Mouse (Mus musculus) brain, embryonic 18.5 days (tissue): ENCODE measurements around the gene Tyk2.

Experiments
- DNase-seq: peaks from one replicate; pipeline ENCODE4 v3.0.0-alpha.2; 2012; ENCODE audit warnings: low read depth, low spot score

Tyk2 gene

GRCm38 (mm10) chr9:21131059-21131956 lies at the start of gene Tyk2:
Tyk2 (minus strand) TSS chr9:21131243.
- peak; percentile 97 for DNase-seq

DNA sequence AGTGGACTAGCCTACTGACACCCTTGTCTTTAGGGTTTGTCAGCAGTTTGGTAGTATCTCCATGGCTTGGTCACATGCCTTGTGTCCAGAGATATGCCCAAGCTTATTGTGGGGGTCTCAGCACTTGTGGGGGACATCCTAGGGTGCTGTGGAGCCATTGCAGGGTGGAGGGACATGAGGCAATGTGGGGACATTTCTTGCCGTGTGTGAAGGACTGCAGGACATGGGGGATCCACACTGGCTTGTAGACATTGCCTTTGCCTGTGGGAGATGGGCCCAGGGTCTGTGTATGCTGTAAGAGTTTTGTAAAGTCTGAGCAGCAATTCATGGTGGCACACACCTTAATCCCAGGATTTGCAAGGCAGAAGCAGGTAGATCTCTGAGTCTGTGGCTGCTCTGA lies 49.8 kb upstream of the Tyk2 start:
- DNase-seq: no peak

- no peak for DNase-seq
Observed at GRCm38 (mm10) chr9:21180402-21180801, 49.4 kb upstream of the Tyk2 start.

DNA sequence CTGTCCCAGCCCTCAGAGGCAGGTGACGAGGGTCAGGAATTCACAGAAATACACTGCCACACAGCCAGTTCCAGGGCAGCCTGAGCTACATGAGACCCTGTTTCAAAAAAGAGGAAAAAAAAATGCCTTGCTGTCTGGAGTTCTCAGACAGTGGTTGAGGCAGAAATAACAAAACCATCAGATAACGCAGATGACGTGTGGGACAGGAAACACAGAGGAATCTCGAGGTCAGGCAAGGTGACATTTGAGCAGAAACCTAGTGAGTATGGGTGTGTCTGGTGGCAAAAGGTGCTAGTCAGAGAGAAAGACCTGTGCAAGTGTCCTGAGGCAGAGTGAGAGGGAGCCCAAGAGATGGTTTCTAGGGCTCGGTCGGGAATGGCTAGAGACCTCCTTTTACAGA lies 41.3 kb upstream of the Tyk2 start:
- no peak for DNase-seq

DNA sequence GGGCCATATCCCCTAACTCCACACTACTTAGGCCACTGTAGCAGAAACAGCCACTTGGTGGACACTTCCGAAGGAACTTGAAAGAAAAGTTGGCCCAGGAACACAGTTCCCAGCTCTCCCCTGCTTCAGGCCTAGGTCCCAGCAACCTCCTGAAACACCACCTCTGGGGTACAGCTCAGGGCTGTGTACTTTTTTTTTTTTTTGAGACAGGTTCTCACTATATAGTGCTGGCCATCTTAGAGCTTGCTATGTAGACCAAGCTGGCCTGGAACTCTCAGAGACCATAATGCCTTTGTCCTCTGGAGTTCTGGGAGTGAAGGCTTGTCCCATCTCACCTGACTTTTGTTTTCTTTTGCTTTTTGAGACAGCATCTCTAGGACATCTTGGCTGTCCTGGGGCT lies 38.1 kb upstream of the Tyk2 start:
- DNase-seq: no peak

DNA sequence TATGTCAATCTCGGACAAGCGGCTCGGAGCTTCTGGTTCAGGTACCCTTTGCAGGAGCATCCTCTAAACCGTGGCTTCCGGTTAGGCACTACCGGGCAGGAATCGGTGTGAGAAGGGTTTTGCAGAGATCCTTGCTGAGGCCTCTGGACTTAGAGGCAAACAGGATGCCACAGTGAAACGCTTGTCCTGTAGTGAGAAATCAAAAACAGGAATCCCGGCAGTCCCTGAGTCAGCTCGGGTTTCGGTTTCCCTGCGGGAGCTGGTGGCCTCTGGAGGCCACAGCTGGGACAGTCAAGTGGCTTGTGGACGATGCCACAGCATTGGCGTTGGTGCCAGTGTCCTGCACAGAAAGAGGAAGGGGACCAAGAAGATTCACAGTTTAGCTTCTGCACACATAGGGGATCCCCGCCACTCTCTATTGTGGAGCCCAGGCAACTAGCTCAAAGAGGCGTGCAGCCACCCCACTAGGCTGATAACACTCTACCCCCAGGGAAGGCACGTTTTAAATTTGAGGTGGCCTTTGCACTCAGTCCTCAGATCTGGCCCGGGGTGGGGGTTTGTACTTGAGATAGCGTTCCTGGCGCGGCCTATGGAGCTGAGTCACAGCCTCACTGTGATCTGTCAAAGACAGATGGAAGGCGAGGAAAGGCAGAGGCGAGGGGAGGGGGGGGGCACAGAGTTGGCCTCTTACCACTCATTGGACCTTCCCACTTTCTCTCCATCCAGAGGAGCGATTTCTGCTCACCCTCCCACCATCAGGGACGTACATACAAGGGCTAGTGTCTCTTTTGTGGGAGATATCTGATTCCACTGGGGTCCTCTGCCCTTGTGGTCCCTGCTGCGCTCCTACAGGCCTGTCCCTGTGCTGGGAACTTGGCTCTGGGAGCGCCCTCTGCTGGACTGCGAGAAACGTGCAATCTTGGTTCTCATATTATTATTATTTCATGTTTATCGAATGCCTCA lies 37.4 kb upstream of the Tyk2 start:
- DNase-seq: no peak

DNA sequence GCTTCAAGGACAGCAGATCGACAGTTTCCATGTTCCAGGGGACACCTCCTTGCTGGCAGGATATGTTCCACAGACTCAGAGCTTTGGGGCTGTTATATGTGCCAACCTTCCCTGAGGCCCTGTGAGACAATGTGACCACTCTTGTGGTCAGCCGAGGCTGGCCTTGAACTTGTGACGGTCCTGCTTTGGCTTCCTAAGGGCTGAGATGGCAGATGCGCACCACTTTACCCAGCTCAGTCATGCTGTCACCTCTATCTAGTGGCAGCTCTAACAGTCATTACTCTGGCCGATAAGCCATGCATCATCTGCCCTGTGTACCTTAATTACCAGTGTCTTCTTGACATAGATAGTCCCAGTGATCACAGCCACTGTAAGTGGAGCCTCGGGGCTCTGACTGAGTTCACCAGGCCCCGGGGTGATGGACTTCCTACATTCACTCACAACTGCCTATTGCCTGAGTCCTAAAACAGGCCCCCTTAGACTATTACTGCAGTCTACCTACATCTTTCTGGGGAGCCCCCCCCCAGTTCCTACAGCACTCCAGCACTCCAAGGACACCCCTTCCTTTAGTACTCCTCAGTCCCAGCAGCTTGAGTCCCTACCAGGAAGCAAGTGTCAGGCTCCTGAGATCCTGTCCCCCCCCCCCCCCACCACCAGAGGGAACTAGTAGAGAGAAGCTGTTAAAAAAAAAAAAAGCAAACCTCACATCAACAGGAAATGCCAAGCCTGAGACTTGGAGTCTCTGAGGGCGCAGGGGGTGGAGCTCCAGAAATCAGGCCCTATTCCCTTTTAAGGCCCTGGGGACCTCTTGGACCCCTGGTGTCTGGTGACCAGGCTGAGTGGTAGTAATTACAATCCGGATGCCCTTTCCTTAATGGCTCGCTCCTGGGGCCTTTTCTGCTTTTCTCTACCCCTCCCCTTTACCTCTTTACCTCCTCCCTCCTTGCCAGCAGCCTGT lies 36.4 kb upstream of the Tyk2 start:
- DNase-seq: no peak

- no peak for DNase-seq
Observed at GRCm38 (mm10) chr9:21166516-21166915, 35.5 kb upstream of the Tyk2 start.

- DNase-seq: no peak
Observed at GRCm38 (mm10) chr9:21165952-21166451, 35.0 kb upstream of the Tyk2 start.

- peak; percentile 81 for DNase-seq
Observed at GRCm38 (mm10) chr9:21165041-21165951, 34.3 kb upstream of the Tyk2 start, which contains the start of gene Pde4a. Pde4a (plus strand) TSS chr9:21165714.

DNA sequence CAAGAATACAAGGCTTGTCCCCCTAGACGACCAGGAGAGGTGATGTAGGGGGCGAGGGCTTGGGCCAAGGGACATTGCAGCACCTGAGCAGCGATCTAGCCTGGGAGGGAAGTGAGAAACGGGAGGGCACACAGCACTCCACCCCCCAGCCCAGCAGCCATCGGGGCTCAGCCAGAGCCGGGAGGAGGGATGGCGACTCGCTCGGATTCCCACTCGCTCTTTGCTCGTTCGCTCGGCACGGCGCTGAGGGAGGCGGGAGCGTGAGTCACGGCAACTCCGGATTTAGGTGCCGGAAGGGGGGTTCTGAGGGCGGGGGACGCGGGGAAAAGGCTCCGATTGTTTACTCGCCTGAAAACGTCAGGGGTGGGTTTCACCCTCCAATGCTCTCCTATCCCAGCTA lies 33.0 kb upstream of the Tyk2 start:
- no peak for DNase-seq

DNA sequence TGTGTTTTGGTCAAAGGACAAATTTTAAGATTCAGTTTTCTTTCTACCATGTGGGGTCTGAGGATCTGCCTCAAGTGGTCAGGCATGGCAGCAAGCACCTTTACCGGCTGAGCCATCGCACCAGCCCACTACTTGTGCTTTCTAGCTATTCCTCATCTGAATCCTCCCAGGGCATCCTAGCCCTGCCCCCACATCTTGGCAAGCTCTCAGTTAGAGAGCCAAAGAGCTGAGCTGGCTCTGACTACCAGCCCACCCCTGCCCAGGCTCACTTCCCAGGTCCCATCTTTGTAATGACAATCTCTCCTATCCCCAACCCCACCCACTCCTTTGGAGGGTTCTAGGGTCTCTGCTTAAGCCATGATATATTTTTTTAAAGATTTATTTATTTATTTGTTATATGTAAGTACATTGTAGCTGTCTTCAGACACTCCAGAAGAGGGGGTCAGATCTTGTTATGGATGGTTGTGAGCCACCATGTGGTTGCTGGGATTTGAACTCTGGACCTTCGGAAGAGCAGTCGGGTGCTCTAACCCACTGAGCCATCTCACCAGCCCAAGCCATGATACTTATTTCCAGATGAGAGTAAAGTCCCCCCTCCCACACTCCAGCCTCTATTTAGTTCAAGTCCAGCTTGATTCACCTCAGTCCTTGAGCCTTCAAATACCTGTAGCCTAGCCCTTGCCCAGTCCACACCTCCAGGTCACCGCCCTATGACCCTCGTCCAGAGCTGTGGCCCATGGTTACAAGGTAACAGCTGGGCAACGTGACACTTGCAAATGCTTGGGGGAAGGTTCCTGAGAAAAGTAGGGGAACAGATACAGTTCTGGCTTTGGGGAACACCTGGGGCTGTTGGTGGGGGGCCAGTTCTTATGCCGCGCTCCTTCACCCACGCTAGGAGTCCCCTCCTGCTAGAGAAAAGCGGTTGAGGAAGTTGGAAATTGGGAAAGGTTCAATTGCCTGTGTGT lies 32.3 kb upstream of the Tyk2 start:
- no peak for DNase-seq

DNA sequence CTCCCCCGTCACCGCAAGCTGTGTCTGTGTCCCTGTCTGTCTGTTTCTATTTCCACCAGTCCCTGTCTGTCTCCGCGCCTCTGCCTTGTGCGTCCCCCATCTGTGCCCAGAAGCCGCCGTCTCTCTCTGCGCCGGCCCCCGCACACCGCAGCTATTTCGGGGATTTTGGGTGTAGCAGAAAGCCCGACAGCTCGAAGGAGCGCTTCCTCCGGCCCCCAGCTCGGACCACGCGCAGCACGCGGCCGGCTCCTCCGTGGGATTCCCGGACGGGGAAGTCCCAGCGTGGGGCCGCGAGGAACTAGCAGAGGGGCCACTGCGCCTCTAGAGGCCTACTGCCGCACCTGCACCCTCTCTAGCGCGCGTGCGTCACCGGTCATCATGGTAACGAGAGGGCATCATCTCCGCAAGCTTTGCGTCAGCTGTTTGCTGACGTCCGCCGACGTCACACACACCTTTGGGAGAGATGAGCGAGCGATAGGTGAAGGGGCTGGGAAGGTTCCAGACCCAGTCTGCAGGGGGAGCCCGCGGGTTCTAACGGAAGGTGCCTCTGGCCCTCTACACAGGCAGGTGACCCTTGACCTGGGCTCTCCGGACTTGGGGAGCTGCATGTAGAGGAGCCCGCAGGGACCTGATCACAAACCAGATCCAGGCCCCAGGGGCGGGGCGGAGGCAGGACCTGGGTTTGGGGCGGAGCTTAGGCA lies 30.3 kb upstream of the Tyk2 start:
- DNase-seq: no peak

DNA sequence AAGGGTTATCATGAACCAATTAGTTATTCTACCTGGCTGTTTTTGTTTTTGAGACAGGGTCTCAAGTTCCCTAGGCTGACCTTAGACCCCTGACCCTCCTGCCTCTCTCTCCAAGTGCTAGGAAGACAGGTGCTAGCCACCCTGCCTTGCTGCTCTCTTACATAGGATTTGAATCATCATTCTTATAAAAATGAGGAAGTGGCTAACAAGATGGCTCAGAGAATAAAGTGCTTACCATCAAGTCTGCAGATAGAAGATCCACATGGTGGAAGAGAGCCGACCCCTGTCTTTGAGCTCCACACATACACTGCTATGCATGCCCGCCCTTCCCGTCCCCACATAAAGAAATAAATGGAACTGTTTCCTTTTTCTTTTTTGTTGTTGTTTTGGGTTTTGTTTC lies 23.7 kb upstream of the Tyk2 start:
- DNase-seq: no peak

- DNase-seq: no peak
Observed at GRCm38 (mm10) chr9:21153833-21154232, 22.8 kb upstream of the Tyk2 start.

DNA sequence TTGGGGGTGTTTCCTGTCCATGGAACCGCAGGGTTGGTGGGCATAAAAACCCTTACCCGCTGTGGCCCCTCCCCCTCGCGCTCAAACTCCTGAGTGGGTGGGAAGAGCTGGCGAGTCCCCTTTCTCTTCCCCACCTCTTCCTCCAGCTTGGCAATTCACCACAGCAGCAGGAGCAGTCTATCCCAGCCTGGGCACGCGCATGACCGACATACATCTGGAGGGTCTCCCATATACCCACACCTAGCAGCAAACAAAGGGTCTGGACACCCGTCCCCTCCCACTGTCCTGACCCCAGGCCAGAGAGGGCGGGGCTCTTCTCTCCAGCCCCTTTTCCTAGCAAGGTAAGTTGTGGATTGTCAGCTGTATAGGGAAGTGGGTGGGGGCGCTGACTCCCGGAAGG lies 22.3 kb upstream of the Tyk2 start:
- DNase-seq: no peak

GRCm38 (mm10) chr9:21152715-21153114 lies 21.7 kb upstream of the Tyk2 start:
- no peak for DNase-seq
